Mouse (Mus musculus) heart, postnatal 0 days (tissue): ENCODE measurements at regions not wholly inside any gene's neighbourhood (a gene's known extent, or its start where the extent isn't known, plus 50 kb on each side); places are given as distances from the start of the nearest gene placed in this dataset.

Source experiments
- ATAC-seq: fragments of 200-750 bp; cut with Nextera tagmentation; 2 replicates; pipeline ENCODE4 v1.8.0; 2017; ENCODE audit warnings: low read depth, moderate number of reproducible peaks, moderate library complexity; ENCODE audit not compliant: insufficient read depth
- DNase-seq: peaks from one replicate; pipeline ENCODE4 v3.0.0-alpha.2; 2016; ENCODE audit warnings: low spot score
- H3K27ac ChIP-seq: fragments of 300-500 bp; sonication (generic); 2 replicates; pipeline ENCODE4 v1.5.1; 2014; ENCODE audit warnings: low read depth, mild to moderate bottlenecking
- H3K27me3 ChIP-seq: fragments of 300-500 bp; sonication (generic); 2 replicates; pipeline ENCODE4 v1.6.1; 2014; ENCODE audit warnings: low read length, mixed read lengths; ENCODE audit not compliant: control insufficient read depth, insufficient read depth
- H3K36me3 ChIP-seq: fragments of 300-500 bp; sonication (generic); replicated peaks from 2 replicates; pipeline ENCODE4 v1.6.1; 2014; ENCODE audit warnings: low read length, mixed read lengths; ENCODE audit not compliant: control insufficient read depth, insufficient read depth
- H3K4me1 ChIP-seq: fragments of 300-500 bp; sonication (generic); 2 replicates; pipeline ENCODE4 v1.6.1; 2014; ENCODE audit warnings: antibody characterized with exemption; ENCODE audit not compliant: control insufficient read depth, insufficient read depth
- H3K4me2 ChIP-seq: fragments of 300-500 bp; sonication (generic); 2 replicates; pipeline ENCODE4 v1.6.1; 2014; ENCODE audit warnings: low read depth, mild to moderate bottlenecking, low read length, moderate library complexity
- H3K4me3 ChIP-seq: fragments of 300-500 bp; sonication (generic); 2 replicates; pipeline ENCODE4 v1.5.1; 2014; ENCODE audit warnings: low read depth, low read length
- H3K9ac ChIP-seq: fragments of 300-500 bp; sonication (generic); replicated peaks from 2 replicates; pipeline ENCODE4 v1.6.1; 2014; ENCODE audit warnings: low read depth, low read length, mixed read lengths
- H3K9me3 ChIP-seq: fragments of 300-500 bp; sonication (generic); replicated peaks from 2 replicates; pipeline ENCODE4 v1.6.1; 2016; ENCODE audit warnings: low read length; ENCODE audit not compliant: control insufficient read depth
- CTCF ChIP-seq: IDR thresholded peaks from 2 replicates; pipeline ENCODE4 v1.5.1; 2016; ENCODE audit warnings: antibody characterized with exemption, control low read depth, low read depth
- EP300 ChIP-seq: IDR thresholded peaks from 2 replicates; pipeline ENCODE4 v1.6.1; 2016; ENCODE audit warnings: antibody characterized with exemption, low read depth
- WGBS: fragments of 180-500 bp; shearing (Covaris S2); extraction: QIAGEN DNeasy Blood & Tissue Kit; methylation state at CpG from one replicate; pipeline ENCODE4 v1.1.7; 2014; 5-methylcytosine and 5-hydroxymethylcytosine counted together

DNA sequence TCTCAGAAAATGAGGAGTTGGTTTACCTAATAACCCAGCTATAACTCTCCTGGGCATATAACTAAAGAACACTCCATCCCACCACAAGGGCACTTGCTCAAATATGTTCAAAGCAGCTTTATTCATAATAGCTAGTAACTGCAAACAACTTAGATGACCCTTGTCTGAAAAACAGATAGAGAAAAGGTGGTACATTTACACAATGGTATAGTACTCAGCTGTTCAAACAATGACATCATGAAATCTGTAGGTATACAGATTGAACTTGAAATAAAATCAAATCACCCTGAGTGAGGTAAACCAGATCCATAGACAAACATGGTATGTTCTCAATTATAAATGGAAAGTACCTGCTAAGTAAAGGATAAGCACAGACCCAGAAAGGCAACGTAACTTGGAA lies 721.5 kb upstream of the Intu start:
- DNase-seq = no peak

DNA sequence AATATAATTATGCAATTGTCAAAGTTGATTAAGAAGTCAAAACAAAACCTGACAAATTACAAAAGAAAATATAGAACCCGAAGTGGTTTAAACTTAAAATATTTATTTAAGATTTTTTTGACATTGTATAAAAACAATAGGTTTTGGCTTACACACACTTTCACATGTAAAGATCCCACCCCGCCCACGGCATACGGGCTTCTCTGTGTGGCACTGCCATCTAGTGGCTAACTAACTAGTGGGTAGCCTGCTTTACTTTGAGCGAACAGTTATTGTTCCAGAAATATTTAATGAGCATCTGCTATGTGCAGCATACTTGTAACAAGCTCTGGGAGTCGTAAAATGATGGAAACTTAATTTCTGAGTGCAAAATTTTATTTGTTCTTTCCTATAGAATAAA lies 716.3 kb upstream of the Intu start:
- ATAC-seq (no peak), DNase-seq (peak; percentile 43)
- H3K36me3 ChIP-seq = no peaks in the 10 kb centered on the region
- H3K4me2 ChIP-seq = no peak overlapping the region
- no peak overlapping the region for H3K9ac ChIP-seq
- H3K9me3 ChIP-seq = no peaks in the 10 kb centered on the region
- TF ChIP-seq EP300 (no peak), CTCF (peak; percentile 90)
- no peak overlapping the region for H3K27ac ChIP-seq
- WGBS = 15% methylated on average over 6 of the region's 6 CpGs
- H3K27me3 ChIP-seq = no peaks in the 10 kb centered on the region
- no peak overlapping the region for H3K4me3 ChIP-seq
- no peaks in the 10 kb centered on the region for H3K4me1 ChIP-seq

More for the DNA sequence above, 721.5 kb upstream of the Intu start:
- no peaks in the 10 kb centered on the region for H3K36me3 ChIP-seq
- no peak overlapping the region for H3K4me2 ChIP-seq
- H3K4me1 ChIP-seq = no peaks in the 10 kb centered on the region
- H3K27ac ChIP-seq = no peak overlapping the region
- H3K9me3 ChIP-seq = no peaks in the 10 kb centered on the region
- H3K4me3 ChIP-seq = no peak overlapping the region
- no peaks in the 10 kb centered on the region for H3K27me3 ChIP-seq
- TF ChIP-seq CTCF (no peak), EP300 (no peak)
- 92% methylated on average over 1 of the region's 1 CpGs for WGBS
- ATAC-seq = no peak
- no peak overlapping the region for H3K9ac ChIP-seq

DNA sequence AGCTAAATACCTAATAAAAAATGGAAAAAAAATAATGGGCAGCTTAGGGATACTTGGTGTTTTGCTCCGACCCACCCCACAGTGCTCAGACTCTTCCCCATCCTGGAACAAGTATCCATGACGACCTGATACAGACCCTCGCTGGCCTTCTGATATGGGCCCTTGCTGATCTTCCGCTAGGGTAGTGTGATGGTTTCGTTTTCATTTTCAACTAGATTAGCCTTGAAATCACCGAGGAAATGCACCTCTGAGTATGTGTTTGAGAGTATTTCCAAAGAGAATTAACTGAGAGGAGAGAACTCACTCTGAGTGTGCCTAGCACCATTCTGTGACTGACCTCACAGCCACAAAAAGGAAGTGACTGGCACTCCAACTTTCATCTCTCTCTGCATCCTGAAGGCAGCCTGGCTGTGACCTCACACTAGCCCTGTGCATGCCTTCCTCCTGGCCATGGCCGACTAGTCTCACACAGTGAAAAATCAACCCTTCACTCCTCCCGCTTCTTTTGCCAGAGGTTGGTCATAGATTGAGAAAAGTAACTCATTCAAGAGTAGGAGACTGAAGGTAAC lies 700.5 kb upstream of the Intu start:
- H3K9ac ChIP-seq = no peak overlapping the region
- H3K36me3 ChIP-seq = no peaks in the 10 kb centered on the region
- no peaks in the 10 kb centered on the region for H3K4me1 ChIP-seq
- H3K27ac ChIP-seq = no peak overlapping the region
- no peaks in the 10 kb centered on the region for H3K9me3 ChIP-seq
- H3K4me2 ChIP-seq = no peak overlapping the region
- 74% methylated on average over 8 of the region's 8 CpGs for WGBS
- H3K4me3 ChIP-seq = no peak overlapping the region
- no peaks in the 10 kb centered on the region for H3K27me3 ChIP-seq
- TF ChIP-seq EP300 (no peak), CTCF (no peak)
- ATAC-seq (no peak), DNase-seq (no peak)

DNA sequence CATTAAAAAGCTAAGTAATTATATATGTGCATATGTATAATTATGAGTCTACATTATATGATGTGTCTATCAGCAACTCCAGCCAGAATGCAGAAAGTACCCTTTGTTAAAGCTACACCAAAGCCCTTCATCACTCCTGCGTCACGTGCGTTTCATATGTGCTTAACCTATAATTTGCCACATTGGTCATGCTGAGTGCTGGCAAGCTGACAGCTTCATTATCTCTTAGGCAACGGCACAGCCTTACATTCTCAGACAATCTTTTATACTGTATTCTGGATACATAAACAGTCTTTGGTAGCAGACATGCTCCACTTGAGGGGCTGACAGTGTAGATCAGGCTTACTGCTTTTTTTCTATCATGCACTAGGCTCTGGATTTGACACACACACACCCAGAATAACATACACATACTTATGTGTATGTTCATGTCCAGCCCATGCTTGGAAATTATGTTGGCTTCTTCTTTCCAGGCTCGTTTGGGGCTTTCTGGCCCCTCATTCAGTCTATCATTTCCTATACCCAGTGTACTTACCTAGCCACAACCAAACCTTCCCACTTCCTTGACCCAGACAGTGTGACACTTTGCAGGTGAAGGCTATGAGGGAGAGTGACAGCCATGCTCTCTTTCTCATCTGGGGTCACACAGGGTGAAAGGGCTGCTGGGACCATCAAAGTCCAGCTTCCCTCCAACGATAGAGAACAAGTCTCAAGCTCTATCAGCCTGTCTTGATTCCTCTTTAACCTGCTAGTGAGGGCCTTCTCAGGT lies 692.5 kb upstream of the Intu start:
- no peak for TF ChIP-seq EP300
- no peak for TF ChIP-seq CTCF
- Histone ChIP-seq H3K27ac (no peak overlapping the region), H3K9ac (no peak overlapping the region), H3K4me2 (no peak overlapping the region), H3K4me1 (no peaks in the 10 kb centered on the region), H3K27me3 (no peaks in the 10 kb centered on the region), H3K4me3 (no peak overlapping the region), H3K9me3 (no peaks in the 10 kb centered on the region), H3K36me3 (no peaks in the 10 kb centered on the region)
- DNase-seq (no peak), ATAC-seq (no peak)
- WGBS = 42% methylated on average over 6 of the region's 6 CpGs

DNA sequence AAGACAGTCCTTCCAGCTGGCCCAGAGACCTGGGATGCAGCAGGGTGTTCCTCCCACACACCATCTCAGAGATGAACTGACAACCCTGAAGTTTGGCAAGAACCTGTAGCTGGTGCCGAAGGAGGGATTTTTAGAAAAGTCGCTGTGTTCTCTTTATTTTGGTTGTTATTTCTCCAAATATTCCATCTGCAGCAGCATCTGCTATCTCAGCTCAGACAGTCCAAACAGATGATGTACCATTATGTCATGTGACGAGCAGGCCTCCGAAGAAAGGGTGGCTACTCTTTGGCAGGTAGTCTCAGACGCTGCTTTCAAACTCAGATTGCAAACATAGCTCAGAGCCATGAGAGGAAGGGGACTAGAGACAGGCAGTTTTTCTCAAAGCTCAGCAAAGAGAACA lies 690.1 kb upstream of the Intu start:
- DNase-seq (no peak), ATAC-seq (no peak)
- Histone ChIP-seq H3K27ac (no peak overlapping the region), H3K9ac (no peak overlapping the region), H3K4me2 (no peak overlapping the region), H3K27me3 (no peaks in the 10 kb centered on the region), H3K4me3 (no peak overlapping the region), H3K4me1 (no peaks in the 10 kb centered on the region), H3K36me3 (no peaks in the 10 kb centered on the region), H3K9me3 (no peaks in the 10 kb centered on the region)
- TF ChIP-seq EP300 = no peak
- no peak for TF ChIP-seq CTCF
- 81% methylated on average over 5 of the region's 5 CpGs for WGBS

DNA sequence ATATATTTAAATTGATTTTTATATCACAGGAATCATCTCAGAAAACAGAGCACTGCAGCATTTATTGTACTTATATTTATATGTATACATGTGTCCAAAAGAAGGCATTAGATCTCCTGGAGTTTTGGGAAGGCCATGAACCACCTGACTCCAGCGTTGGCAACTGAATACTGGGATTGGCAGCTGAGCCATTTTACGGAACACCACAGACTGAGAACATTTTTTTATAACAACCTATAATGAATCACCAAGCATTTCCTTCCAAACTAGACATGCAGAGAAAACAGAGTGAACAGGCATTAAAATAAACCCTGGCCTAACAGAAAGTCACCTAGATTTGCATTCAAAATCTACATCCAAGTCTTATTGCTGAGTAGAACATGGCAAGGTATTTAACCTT lies 686.0 kb upstream of the Intu start:
- DNase-seq (no peak), ATAC-seq (no peak)
- WGBS = 83% methylated on average over 2 of the region's 2 CpGs
- no peaks in the 10 kb centered on the region for H3K4me1 ChIP-seq
- H3K36me3 ChIP-seq = no peaks in the 10 kb centered on the region
- H3K9ac ChIP-seq = no peak overlapping the region
- TF ChIP-seq EP300 = no peak
- no peak for TF ChIP-seq CTCF
- H3K27ac ChIP-seq = no peak overlapping the region
- no peaks in the 10 kb centered on the region for H3K9me3 ChIP-seq
- no peak overlapping the region for H3K4me2 ChIP-seq
- no peak overlapping the region for H3K4me3 ChIP-seq
- H3K27me3 ChIP-seq = no peaks in the 10 kb centered on the region
